Mouse (Mus musculus): ENCODE data around the gene Hsd17b14. TPM values are rescaled to one million over a fixed set of nuclear protein-coding genes. Genes with fewer than 3 reads are reported as not detected.
A peak's percentile ranks its signal among the peaks of the same experiment; 100 is the strongest.

Hsd17b14 gene
- polyA plus RNA-seq, 1 experiment: not detected

DNA sequence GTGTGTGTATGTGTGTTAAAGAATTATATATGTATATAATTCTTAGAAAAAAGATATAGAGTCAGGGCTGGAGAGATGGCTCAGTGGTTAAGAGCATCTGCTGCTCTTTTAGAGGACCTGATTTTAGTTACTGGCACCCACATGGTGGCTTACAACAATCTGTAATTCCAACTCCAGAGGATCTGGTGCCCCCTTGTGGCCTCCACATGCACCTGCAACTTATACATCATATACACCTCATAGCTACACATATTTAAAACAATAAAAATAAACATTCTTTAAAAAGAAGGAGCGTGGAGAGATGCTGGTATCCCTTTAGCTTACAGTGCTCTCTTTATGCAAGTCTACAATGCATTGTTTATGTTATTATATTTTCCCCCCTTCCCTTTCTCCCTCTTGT is 10.2 kb upstream of the Hsd17b14 start:
- Histone ChIP-seq H3K4me1 (ENCODE audit: control insufficient read depth, insufficient read depth, low read length) (no peaks in the 10 kb centered on the region), H3K27ac (ENCODE audit: insufficient read depth, low read depth, low read length) (no peak overlapping the region), H3K4me3 (ENCODE audit: insufficient read depth, low read depth, low read length) (no peak overlapping the region)
- 95% methylated on average over 1 of the region's 1 CpGs for WGBS
- TF ChIP-seq CTCF (IDR thresholded peaks at IDR 0.05; ENCODE audit: insufficient read depth, low read depth, low read length): no peak
- no peak for TF ChIP-seq POLR2A (IDR thresholded peaks at IDR 0.05; ENCODE audit: insufficient read depth, low read depth, low read length)

DNA sequence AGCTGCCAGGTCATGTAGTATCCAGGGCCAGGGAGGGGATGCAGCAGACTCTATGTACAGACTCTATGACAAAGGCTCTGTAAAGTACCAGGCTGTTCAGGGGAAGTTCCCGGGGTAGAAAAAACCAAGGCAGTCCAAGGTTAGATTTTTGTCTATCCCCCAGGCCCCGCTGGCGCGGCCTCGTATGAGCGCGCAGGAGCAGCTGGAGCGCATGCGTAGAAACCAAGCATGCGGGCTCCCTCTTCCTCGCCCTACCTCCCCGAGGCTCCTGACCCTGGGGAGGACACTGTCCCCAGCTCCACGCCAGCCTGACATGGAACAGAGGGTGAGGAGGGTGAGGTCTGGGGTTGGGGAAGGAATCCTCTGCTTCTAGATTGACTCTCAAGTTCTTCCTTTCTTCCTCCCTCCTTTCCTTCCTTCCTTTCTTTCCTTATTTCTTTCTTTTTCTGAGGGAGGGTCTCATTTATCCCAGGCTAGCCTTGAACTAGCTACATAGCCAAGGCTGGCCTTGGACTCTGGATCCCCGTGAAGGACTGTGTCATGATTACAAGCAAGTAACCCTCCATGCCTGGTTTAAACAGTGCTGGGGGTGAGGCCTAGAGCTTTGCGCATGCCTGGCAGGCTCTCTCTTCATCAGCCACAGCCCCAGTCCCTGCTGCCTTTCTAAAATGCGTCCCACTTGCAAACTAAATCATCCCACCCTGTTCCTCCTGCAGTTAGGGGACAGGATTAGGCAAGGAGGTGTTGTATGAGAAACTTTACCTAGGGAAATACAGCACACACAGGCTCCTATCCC is 4.9 kb upstream of the Hsd17b14 start:
- TF ChIP-seq POLR2A (IDR thresholded peaks at IDR 0.05; ENCODE audit: insufficient read depth, low read depth, low read length) (no peak), CTCF (IDR thresholded peaks at IDR 0.05; ENCODE audit: insufficient read depth, low read depth, low read length) (no peak)
- H3K4me3 ChIP-seq (ENCODE audit: insufficient read depth, low read depth, low read length): no peak overlapping the region
- 93% methylated on average over 16 of the region's 16 CpGs for WGBS
- H3K27ac ChIP-seq (ENCODE audit: insufficient read depth, low read depth, low read length): no peak overlapping the region
- no peaks in the 10 kb centered on the region for H3K4me1 ChIP-seq (ENCODE audit: control insufficient read depth, insufficient read depth, low read length)

GRCm38 (mm10) chr7:45550821-45551511 is 3.7 kb upstream of the Hsd17b14 start:
- H3K4me1 ChIP-seq (ENCODE audit: control insufficient read depth, insufficient read depth, low read length): no peaks in the 10 kb centered on the region

GRCm38 (mm10) chr7:45551512-45551883 is 3.2 kb upstream of the Hsd17b14 start:
- no peak for TF ChIP-seq POLR2A (IDR thresholded peaks at IDR 0.05; ENCODE audit: insufficient read depth, low read depth, low read length)
- TF ChIP-seq CTCF (IDR thresholded peaks at IDR 0.05; ENCODE audit: insufficient read depth, low read depth, low read length): no peak
- Histone ChIP-seq H3K4me3 (ENCODE audit: insufficient read depth, low read depth, low read length) (no peak overlapping the region), H3K4me1 (ENCODE audit: control insufficient read depth, insufficient read depth, low read length) (no peaks in the 10 kb centered on the region), H3K27ac (ENCODE audit: insufficient read depth, low read depth, low read length) (no peak overlapping the region)
- 85% methylated on average over 8 of the region's 8 CpGs for WGBS

More at GRCm38 (mm10) chr7:45550821-45551511, 3.7 kb upstream of the Hsd17b14 start:
- Histone ChIP-seq H3K27ac (ENCODE audit: insufficient read depth, low read depth, low read length) (no peak overlapping the region), H3K4me3 (ENCODE audit: insufficient read depth, low read depth, low read length) (no peak overlapping the region)
- no peak for TF ChIP-seq POLR2A (IDR thresholded peaks at IDR 0.05; ENCODE audit: insufficient read depth, low read depth, low read length)
- no peak for TF ChIP-seq CTCF (IDR thresholded peaks at IDR 0.05; ENCODE audit: insufficient read depth, low read depth, low read length)
- 81% methylated on average over 11 of the region's 11 CpGs for WGBS

GRCm38 (mm10) chr7:45553519-45553918 is 1.2 kb upstream of the Hsd17b14 start:
- TF ChIP-seq CTCF (IDR thresholded peaks at IDR 0.05; ENCODE audit: insufficient read depth, low read depth, low read length): no peak
- no peak for TF ChIP-seq POLR2A (IDR thresholded peaks at IDR 0.05; ENCODE audit: insufficient read depth, low read depth, low read length)
- WGBS: 80% methylated on average over 8 of the region's 8 CpGs
- H3K4me3 ChIP-seq (ENCODE audit: insufficient read depth, low read depth, low read length): no peak overlapping the region
- H3K4me1 ChIP-seq (ENCODE audit: control insufficient read depth, insufficient read depth, low read length): no peaks in the 10 kb centered on the region
- no peak overlapping the region for H3K27ac ChIP-seq (ENCODE audit: insufficient read depth, low read depth, low read length)

GRCm38 (mm10) chr7:45553990-45554389 is 703 bp upstream of the Hsd17b14 start:
- 85% methylated on average over 2 of the region's 2 CpGs for WGBS
- no peak overlapping the region for H3K4me3 ChIP-seq (ENCODE audit: insufficient read depth, low read depth, low read length)
- TF ChIP-seq CTCF (IDR thresholded peaks at IDR 0.05; ENCODE audit: insufficient read depth, low read depth, low read length) (no peak), POLR2A (IDR thresholded peaks at IDR 0.05; ENCODE audit: insufficient read depth, low read depth, low read length) (no peak)
- H3K4me1 ChIP-seq (ENCODE audit: control insufficient read depth, insufficient read depth, low read length): no peaks in the 10 kb centered on the region
- H3K27ac ChIP-seq (ENCODE audit: insufficient read depth, low read depth, low read length): no peak overlapping the region

- TF ChIP-seq CTCF (IDR thresholded peaks at IDR 0.05; ENCODE audit: insufficient read depth, low read depth, low read length) (peak; percentile 58), POLR2A (IDR thresholded peaks at IDR 0.05; ENCODE audit: insufficient read depth, low read depth, low read length) (no peak)
- H3K27ac ChIP-seq (ENCODE audit: insufficient read depth, low read depth, low read length): no peak overlapping the region
- no peaks in the 10 kb centered on the region for H3K4me1 ChIP-seq (ENCODE audit: control insufficient read depth, insufficient read depth, low read length)
- 20% methylated on average over 8 of the region's 8 CpGs for WGBS
- no peak overlapping the region for H3K4me3 ChIP-seq (ENCODE audit: insufficient read depth, low read depth, low read length)
Measured at GRCm38 (mm10) chr7:45555787-45556186, 1.1 kb downstream of the Hsd17b14 start.

DNA sequence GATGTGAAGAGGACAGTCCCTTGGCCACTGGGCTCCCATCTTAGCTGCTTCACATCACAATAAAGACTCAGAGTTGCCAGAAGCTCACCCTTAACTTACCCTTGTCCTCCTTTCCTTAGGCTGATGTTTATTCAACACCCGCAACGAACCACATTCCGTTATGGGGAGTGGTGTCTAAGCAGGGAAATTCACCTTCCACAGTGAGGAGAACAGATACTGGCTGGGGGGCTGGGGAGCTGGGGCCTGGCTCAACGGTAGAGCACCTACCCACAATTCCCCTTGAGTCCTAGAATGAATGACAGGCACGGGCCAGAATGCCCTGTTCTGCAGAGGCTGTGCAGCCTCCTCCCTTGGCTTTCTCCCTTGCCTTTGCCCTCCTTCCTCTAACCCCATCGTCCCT is 4.2 kb downstream of the Hsd17b14 start:
- Histone ChIP-seq H3K4me3 (ENCODE audit: insufficient read depth, low read depth, low read length) (no peak overlapping the region), H3K4me1 (ENCODE audit: control insufficient read depth, insufficient read depth, low read length) (no peaks in the 10 kb centered on the region), H3K27ac (ENCODE audit: insufficient read depth, low read depth, low read length) (no peak overlapping the region)
- TF ChIP-seq POLR2A (IDR thresholded peaks at IDR 0.05; ENCODE audit: insufficient read depth, low read depth, low read length) (no peak), CTCF (IDR thresholded peaks at IDR 0.05; ENCODE audit: insufficient read depth, low read depth, low read length) (no peak)
- 56% methylated on average over 6 of the region's 6 CpGs for WGBS

GRCm38 (mm10) chr7:45560241-45560640 is 5.5 kb downstream of the Hsd17b14 start:
- no peak for TF ChIP-seq POLR2A (IDR thresholded peaks at IDR 0.05; ENCODE audit: insufficient read depth, low read depth, low read length)
- TF ChIP-seq CTCF (IDR thresholded peaks at IDR 0.05; ENCODE audit: insufficient read depth, low read depth, low read length): no peak

More at GRCm38 (mm10) chr7:45560241-45560640, 5.5 kb downstream of the Hsd17b14 start:
- H3K27ac ChIP-seq (ENCODE audit: insufficient read depth, low read depth, low read length): no peak overlapping the region
- WGBS: 87% methylated on average over 7 of the region's 7 CpGs
- no peaks in the 10 kb centered on the region for H3K4me1 ChIP-seq (ENCODE audit: control insufficient read depth, insufficient read depth, low read length)
- H3K4me3 ChIP-seq (ENCODE audit: insufficient read depth, low read depth, low read length): no peak overlapping the region
